Comparison of ENCODE assay signal across 8 mouse cellular contexts in the genomic region with DNA sequence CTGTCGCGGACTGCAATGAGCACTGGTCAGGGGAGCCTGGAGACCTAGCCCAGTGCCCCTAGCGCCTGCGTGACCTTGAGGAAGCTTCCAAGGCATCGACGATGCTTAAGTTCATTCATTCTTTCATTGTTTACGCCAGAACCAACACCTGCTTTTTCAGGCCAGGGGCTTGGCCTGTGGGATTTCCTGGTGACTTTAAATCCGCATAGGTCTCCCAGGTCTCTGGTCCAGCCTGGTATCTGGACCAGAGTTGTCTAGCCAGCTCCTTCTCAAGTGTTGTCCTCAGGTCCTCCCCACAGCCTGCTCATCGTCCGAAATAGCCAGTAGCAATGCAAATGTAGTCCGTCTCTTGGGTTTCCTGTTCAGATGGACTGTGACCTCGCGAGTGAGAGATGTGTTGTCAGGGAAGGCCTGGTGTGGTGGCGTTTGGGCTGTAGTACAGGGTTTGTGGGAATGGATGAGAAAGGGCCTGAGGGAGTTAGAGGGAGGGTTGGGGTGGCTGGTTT. TPM values are rescaled to one million over a fixed set of nuclear protein-coding genes. Genes with fewer than 3 reads are reported as not detected.
DNase-seq lines count a peak whose midpoint lies in the region; ATAC-seq and TF ChIP-seq lines count a peak whose summit lies in the region.

No protein-coding gene starts in this region.

- peak; percentile 62 to 77 for DNase-seq in spleen, postnatal 10 days (ENCODE audit: low spot score in 2 of 2)
- DNase-seq in spleen, adult 12 weeks (ENCODE audit: low spot score): no peak
- no peak for DNase-seq in limb, embryonic 14.5 days (ENCODE audit: low spot score)
- DNase-seq in spleen, postnatal 4 days (ENCODE audit: low spot score in 2 of 2): peak; percentile 58 to 80
- DNase-seq in cerebellum, adult 8-10 months: no peak
- DNase-seq in lung, postnatal 36 days: no peak

- no peaks in the 10 kb centered on the region for H3K27me3 ChIP-seq in limb, embryonic 14.5 days (ENCODE audit: control insufficient read depth, insufficient read depth, low read length)

- TF ChIP-seq POLR2A in embryonic fibroblast, embryonic 13.5 days (IDR thresholded peaks at IDR 0.05; ENCODE audit: low read depth, low read length): no peak
- TF ChIP-seq POLR2A in limb, embryonic 14.5 days (IDR thresholded peaks at IDR 0.05; ENCODE audit: borderline replicate concordance, extremely low read depth, insufficient read depth, insufficient read length): no peak

- no peaks in the 10 kb centered on the region for H3K36me3 ChIP-seq in limb, embryonic 14.5 days (ENCODE audit: control insufficient read depth, insufficient read depth, low read length)

- WGBS in limb, embryonic 14.5 days: 6% methylated on average over 14 of the region's 14 CpGs

- no peak for TF ChIP-seq CTCF in embryonic fibroblast, embryonic 13.5 days (IDR thresholded peaks at IDR 0.05; ENCODE audit: borderline replicate concordance, insufficient read depth, low read length)

- peak overlapping the region; percentile 100 for H3K4me2 ChIP-seq in limb, embryonic 14.5 days (replicated peaks; ENCODE audit: low read depth, low read length, severe bottlenecking)

- peaks cover 8% of the 10 kb centered on the region; the same call in 1 of the 2 replicates for H3K4me1 ChIP-seq in embryonic fibroblast, embryonic 13.5 days (ENCODE audit: control insufficient read depth, insufficient read depth, low read length)
- peaks cover 32% of the 10 kb centered on the region for H3K4me1 ChIP-seq in limb, embryonic 14.5 days (ENCODE audit: control insufficient read depth, insufficient read depth, low read length)

- peak overlapping the region; percentile 61 for H3K9ac ChIP-seq in limb, embryonic 14.5 days (ENCODE audit: low read depth, low read length, severe bottlenecking)

- no peak overlapping the region for H3K27ac ChIP-seq in embryonic fibroblast, embryonic 13.5 days (ENCODE audit: insufficient read depth, low read length)
- H3K27ac ChIP-seq in limb, embryonic 14.5 days (replicated peaks; ENCODE audit: low read depth, low read length): peak overlapping the region; percentile 71; the same call in 1 of the 2 replicates

- peak overlapping the region; percentile 72 for H3K4me3 ChIP-seq in embryonic fibroblast, embryonic 13.5 days (ENCODE audit: insufficient read depth, low read length)
- peak overlapping the region; percentile 72 for H3K4me3 ChIP-seq in limb, embryonic 14.5 days (replicated peaks; ENCODE audit: low read length)

- no peak for ATAC-seq in limb, embryonic 14.5 days (ENCODE audit: low FRiP score, low read depth)
- no peak for ATAC-seq in granulocyte monocyte progenitor cell, adult 5-6 weeks (replicated peaks; ENCODE audit: poor library complexity, severe bottlenecking)

- H3K9me3 ChIP-seq in limb, embryonic 14.5 days (ENCODE audit: control insufficient read depth, low read length): no peaks in the 10 kb centered on the region

RNA-seq across cellular contexts. Expression of a gene that starts 1.1 kb away (rescaled TPM):
- 0.78 and 1.1 TPM in 2 replicates for polyA plus RNA-seq in embryonic fibroblast, embryonic 13.5 days (2011; ENCODE audit: insufficient read length, low read depth, missing spikeins)
- polyA plus RNA-seq in limb, embryonic 14.5 days (2012; rRNA removed): 8.9 and 9.4 TPM in 2 replicates
- 5.9 and 6.8 TPM in 2 replicates for polyA plus RNA-seq in limb, embryonic 14.5 days (2014; fragmentation: Nextera tagmentation; extraction: Ambion mirVana)
- 2.9 and 9.4 TPM in 2 replicates for total RNA-seq in granulocyte monocyte progenitor cell, adult 5-6 weeks (2014; fragmentation: Nextera tagmentation)
- 3.7 and 4.3 TPM in 2 replicates for total RNA-seq in granulocyte monocyte progenitor cell, adult 5-6 weeks (2017)

RNA-seq across cellular contexts. Expression of a gene that starts 30.0 kb away (rescaled TPM):
- polyA plus RNA-seq in embryonic fibroblast, embryonic 13.5 days (2011; ENCODE audit: insufficient read length, low read depth, missing spikeins): 201 and 239 TPM in 2 replicates
- polyA plus RNA-seq in limb, embryonic 14.5 days (2012; rRNA removed): 417 and 561 TPM in 2 replicates
- 500 and 565 TPM in 2 replicates for polyA plus RNA-seq in limb, embryonic 14.5 days (2014; fragmentation: Nextera tagmentation; extraction: Ambion mirVana)
- total RNA-seq in granulocyte monocyte progenitor cell, adult 5-6 weeks (2014; fragmentation: Nextera tagmentation): not detected in 2 replicates
- not detected in 2 replicates for total RNA-seq in granulocyte monocyte progenitor cell, adult 5-6 weeks (2017)

RNA-seq across cellular contexts. Expression of a gene that starts 32.9 kb away (rescaled TPM):
- polyA plus RNA-seq in embryonic fibroblast, embryonic 13.5 days (2011; ENCODE audit: insufficient read length, low read depth, missing spikeins): 7.0 and 8.5 TPM in 2 replicates
- polyA plus RNA-seq in limb, embryonic 14.5 days (2012; rRNA removed): 22.9 and 26.6 TPM in 2 replicates
- 12.0 and 14.6 TPM in 2 replicates for polyA plus RNA-seq in limb, embryonic 14.5 days (2014; fragmentation: Nextera tagmentation; extraction: Ambion mirVana)
- total RNA-seq in granulocyte monocyte progenitor cell, adult 5-6 weeks (2014; fragmentation: Nextera tagmentation): not detected in 2 replicates
- total RNA-seq in granulocyte monocyte progenitor cell, adult 5-6 weeks (2017): not detected in 2 replicates

Comparison
In these comparisons a context has a peak if more than half of its experiments do, and no peak if none do; other contexts are left out.
1. DNase-seq: peak in spleen, postnatal 10 days (2 of 2) and spleen, postnatal 4 days (2 of 2); none in spleen, adult 12 weeks (single experiment), limb, embryonic 14.5 days (single experiment), cerebellum, adult 8-10 months (single experiment) and lung, postnatal 36 days (single experiment).